Mouse (Mus musculus): ENCODE results near the gene Ctdspl. TPM values are rescaled to one million over a fixed set of nuclear protein-coding genes. Genes with fewer than 3 reads are reported as not detected.

The Ctdspl gene
- polyA plus RNA-seq, 1 experiment from 2014 or later = 7.5 TPM

DNA sequence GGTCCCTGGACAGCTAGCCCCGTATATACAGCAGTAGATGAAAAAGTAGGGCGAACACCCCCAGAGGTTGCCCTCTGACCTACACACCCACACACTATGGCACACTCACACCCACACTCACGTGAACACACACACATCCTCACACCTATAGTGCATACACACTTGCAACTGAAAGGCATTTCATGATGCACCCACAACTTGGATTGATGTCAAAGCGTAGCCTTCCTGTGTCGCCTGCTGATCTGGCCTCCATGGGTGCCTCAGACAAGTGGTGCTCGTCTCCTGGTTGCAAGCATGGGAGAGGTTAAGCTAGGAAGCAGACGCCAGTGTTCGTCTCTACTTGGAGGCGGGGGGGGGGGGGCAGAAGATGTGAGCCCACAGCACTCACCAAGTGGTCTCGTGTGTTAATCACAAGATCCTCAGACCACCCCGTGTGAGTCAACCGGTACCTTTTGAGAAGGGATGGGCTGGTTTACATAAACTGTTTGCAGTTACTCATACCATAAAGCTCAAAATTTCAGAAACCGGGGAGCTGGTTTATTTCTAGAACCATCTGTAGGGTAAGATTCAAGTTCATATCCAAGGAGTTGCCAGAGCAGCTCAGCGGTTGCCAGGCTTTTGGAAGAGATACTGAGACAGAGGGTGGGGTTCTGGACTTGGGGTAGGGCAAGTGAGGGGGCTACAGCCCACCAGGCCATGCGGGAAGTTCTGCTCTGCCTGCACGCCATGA, 27.4 kb downstream of the Ctdspl start:
- 92% methylated on average over 16 of the region's 16 CpGs for WGBS
- H3K4me3 ChIP-seq = no peak overlapping the region
- no peaks in the 10 kb centered on the region for H3K9me3 ChIP-seq
- ATAC-seq (replicated peaks) = no peak
- H3K4me2 ChIP-seq = no peak overlapping the region
- H3K36me3 ChIP-seq (replicated peaks) = no peaks in the 10 kb centered on the region
- no peaks in the 10 kb centered on the region for H3K4me1 ChIP-seq
- no peak overlapping the region for H3K27ac ChIP-seq
- H3K9ac ChIP-seq = no peak overlapping the region
- H3K27me3 ChIP-seq (replicated peaks) = no peaks in the 10 kb centered on the region

DNA sequence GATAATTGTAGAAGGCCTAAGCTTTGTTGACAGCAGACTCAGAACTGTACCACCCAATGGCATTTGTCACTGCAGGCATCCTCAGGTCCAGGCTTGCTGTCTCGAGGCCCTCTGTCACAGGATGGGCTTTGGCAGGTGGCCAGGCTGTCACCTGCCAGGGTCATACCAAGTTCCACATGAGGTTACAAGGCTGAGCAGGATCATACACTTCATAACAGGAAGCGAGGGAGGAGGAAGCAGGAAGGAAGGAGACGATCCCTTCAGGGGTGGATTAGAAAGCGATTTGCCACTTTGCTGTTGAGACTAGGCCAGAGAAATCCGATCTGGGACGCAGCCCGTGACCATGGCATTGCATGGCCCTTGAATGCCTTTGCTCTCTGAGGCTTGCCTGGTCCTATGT, 32.5 kb downstream of the Ctdspl start:
- Histone ChIP-seq H3K4me1 (no peaks in the 10 kb centered on the region), H3K27me3 (replicated peaks) (no peaks in the 10 kb centered on the region), H3K36me3 (replicated peaks) (no peaks in the 10 kb centered on the region), H3K27ac (no peak overlapping the region), H3K9me3 (no peaks in the 10 kb centered on the region), H3K4me2 (no peak overlapping the region), H3K9ac (no peak overlapping the region), H3K4me3 (no peak overlapping the region)
- 82% methylated on average over 7 of the region's 7 CpGs for WGBS
- ATAC-seq (replicated peaks) = no peak

GRCm38 (mm10) chr9:118960415-118961091, 34.3 kb downstream of the Ctdspl start:
- ATAC-seq (replicated peaks) = no peak
- Histone ChIP-seq H3K4me3 (no peak overlapping the region), H3K27me3 (replicated peaks) (no peaks in the 10 kb centered on the region), H3K9me3 (no peaks in the 10 kb centered on the region), H3K4me1 (0 out of 2 replicates have a peak, but pooled peaks cover 6% of the 10 kb centered on the region), H3K27ac (no peak overlapping the region), H3K9ac (no peak overlapping the region), H3K36me3 (replicated peaks) (no peaks in the 10 kb centered on the region), H3K4me2 (no peak overlapping the region)
- WGBS = 69% methylated on average over 16 of the region's 16 CpGs

- Histone ChIP-seq H3K4me2 (no peak overlapping the region), H3K27me3 (replicated peaks) (no peaks in the 10 kb centered on the region), H3K27ac (no peak overlapping the region), H3K4me1 (0 out of 2 replicates have a peak, but pooled peaks cover 6% of the 10 kb centered on the region), H3K36me3 (replicated peaks) (no peaks in the 10 kb centered on the region), H3K9ac (no peak overlapping the region), H3K9me3 (no peaks in the 10 kb centered on the region), H3K4me3 (no peak overlapping the region)
- ATAC-seq (replicated peaks) = no peak
- WGBS = 85% methylated on average over 9 of the region's 9 CpGs
Measured at GRCm38 (mm10) chr9:118963149-118963548, 36.9 kb downstream of the Ctdspl start.

- Histone ChIP-seq H3K4me2 (no peak overlapping the region), H3K27ac (no peak overlapping the region), H3K4me1 (0 out of 2 replicates have a peak, but pooled peaks cover 6% of the 10 kb centered on the region), H3K36me3 (replicated peaks) (no peaks in the 10 kb centered on the region), H3K9me3 (no peaks in the 10 kb centered on the region), H3K9ac (no peak overlapping the region), H3K27me3 (replicated peaks) (no peaks in the 10 kb centered on the region), H3K4me3 (no peak overlapping the region)
- WGBS = 66% methylated on average over 18 of the region's 18 CpGs
- ATAC-seq (replicated peaks) = 0 out of 2 replicates have a peak, but pooled peaks have one; percentile 17
Measured at GRCm38 (mm10) chr9:118964263-118965034, 38.2 kb downstream of the Ctdspl start.

DNA sequence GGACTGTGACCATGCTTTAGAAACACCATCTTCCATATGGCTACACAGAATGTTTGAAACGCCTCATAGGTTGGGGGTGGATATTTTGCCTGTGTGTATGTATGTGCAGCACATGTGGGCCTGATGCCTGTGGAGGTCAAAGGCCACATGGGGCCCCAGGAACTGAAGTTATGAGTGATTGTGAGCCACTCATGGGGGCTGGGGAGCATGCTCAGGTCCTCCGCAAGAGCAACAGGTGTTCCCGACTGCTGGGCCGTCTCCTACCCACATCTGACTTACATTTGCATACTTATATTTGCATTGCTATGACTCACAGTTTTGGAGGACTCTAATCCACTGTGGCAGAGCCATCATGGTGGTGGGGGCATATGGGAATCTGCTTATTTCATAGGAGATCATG, 43.6 kb downstream of the Ctdspl start:
- Histone ChIP-seq H3K9me3 (no peaks in the 10 kb centered on the region), H3K27ac (no peak overlapping the region), H3K4me3 (no peak overlapping the region), H3K4me1 (peaks cover 9% of the 10 kb centered on the region), H3K27me3 (replicated peaks) (no peaks in the 10 kb centered on the region), H3K36me3 (replicated peaks) (no peaks in the 10 kb centered on the region), H3K9ac (no peak overlapping the region), H3K4me2 (no peak overlapping the region)
- WGBS = 89% methylated on average over 4 of the region's 4 CpGs
- no peak for ATAC-seq (replicated peaks)

DNA sequence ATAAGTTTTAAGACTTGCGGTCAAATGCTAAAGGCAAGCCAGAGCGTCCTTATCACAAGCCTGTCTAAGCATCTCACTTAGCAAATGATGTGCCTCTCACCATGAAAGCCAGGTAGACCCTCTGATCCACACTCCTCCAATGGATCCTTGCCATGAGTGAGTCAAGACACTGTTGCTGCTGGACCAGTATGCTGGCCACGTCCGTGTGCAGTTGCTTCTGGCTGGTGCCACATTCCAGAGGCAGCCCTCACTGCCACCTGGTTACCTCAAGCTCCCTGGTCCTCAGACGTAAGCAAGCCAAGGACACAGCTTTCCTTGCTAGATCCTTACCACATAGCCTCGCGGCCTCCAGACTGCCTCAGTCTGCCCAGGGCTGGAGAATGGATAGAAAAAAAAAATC, 46.8 kb downstream of the Ctdspl start:
- Histone ChIP-seq H3K9me3 (no peaks in the 10 kb centered on the region), H3K27me3 (replicated peaks) (no peaks in the 10 kb centered on the region), H3K4me3 (no peak overlapping the region), H3K4me2 (no peak overlapping the region), H3K27ac (no peak overlapping the region), H3K9ac (no peak overlapping the region), H3K4me1 (peaks cover 25% of the 10 kb centered on the region), H3K36me3 (replicated peaks) (no peaks in the 10 kb centered on the region)
- ATAC-seq (replicated peaks) = no peak
- 77% methylated on average over 7 of the region's 7 CpGs for WGBS

DNA sequence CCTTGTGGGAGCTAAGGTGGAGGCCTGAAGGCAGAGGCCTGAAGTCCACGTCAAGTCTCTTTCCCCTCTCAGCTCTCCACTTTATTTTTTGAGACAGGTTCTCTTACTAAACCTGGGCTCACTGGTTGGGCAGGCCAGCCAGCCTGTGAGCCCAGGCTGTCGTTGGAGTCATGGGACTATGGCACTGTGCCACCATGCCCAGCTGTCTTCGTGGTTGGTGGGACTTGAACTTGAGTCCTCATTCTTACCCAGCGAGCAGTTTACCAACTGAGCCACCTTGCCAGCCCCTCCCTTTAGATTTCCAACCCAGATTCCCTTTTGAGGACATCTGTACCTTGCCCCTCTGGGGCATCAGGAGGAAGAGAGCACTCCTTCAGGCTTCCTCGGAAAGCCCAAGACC, 47.3 kb downstream of the Ctdspl start:
- Histone ChIP-seq H3K27me3 (replicated peaks) (no peaks in the 10 kb centered on the region), H3K36me3 (replicated peaks) (no peaks in the 10 kb centered on the region), H3K9me3 (no peaks in the 10 kb centered on the region), H3K9ac (no peak overlapping the region), H3K4me2 (no peak overlapping the region), H3K4me3 (no peak overlapping the region), H3K27ac (no peak overlapping the region), H3K4me1 (peaks cover 26% of the 10 kb centered on the region)
- no peak for ATAC-seq (replicated peaks)
- 78% methylated on average over 5 of the region's 5 CpGs for WGBS

GRCm38 (mm10) chr9:118974148-118974547, 47.9 kb downstream of the Ctdspl start:
- H3K4me1 ChIP-seq = peaks cover 26% of the 10 kb centered on the region
- H3K27me3 ChIP-seq (replicated peaks) = no peaks in the 10 kb centered on the region
- ATAC-seq (replicated peaks) = no peak
- no peak overlapping the region for H3K4me3 ChIP-seq
- H3K4me2 ChIP-seq = no peak overlapping the region
- H3K36me3 ChIP-seq (replicated peaks) = no peaks in the 10 kb centered on the region
- WGBS = 27% methylated on average over 5 of the region's 5 CpGs
- H3K9ac ChIP-seq = no peak overlapping the region
- no peaks in the 10 kb centered on the region for H3K9me3 ChIP-seq
- no peak overlapping the region for H3K27ac ChIP-seq

- H3K4me1 ChIP-seq = peaks cover 29% of the 10 kb centered on the region
- no peak overlapping the region for H3K9ac ChIP-seq
- H3K27me3 ChIP-seq (replicated peaks) = no peaks in the 10 kb centered on the region
- 63% methylated on average over 11 of the region's 11 CpGs for WGBS
- H3K9me3 ChIP-seq = no peaks in the 10 kb centered on the region
- no peak overlapping the region for H3K27ac ChIP-seq
- H3K4me2 ChIP-seq = no peak overlapping the region
- H3K4me3 ChIP-seq = no peak overlapping the region
- H3K36me3 ChIP-seq (replicated peaks) = no peaks in the 10 kb centered on the region
- no peak for ATAC-seq (replicated peaks)
Measured at GRCm38 (mm10) chr9:118975211-118975671, 49.0 kb downstream of the Ctdspl start.

DNA sequence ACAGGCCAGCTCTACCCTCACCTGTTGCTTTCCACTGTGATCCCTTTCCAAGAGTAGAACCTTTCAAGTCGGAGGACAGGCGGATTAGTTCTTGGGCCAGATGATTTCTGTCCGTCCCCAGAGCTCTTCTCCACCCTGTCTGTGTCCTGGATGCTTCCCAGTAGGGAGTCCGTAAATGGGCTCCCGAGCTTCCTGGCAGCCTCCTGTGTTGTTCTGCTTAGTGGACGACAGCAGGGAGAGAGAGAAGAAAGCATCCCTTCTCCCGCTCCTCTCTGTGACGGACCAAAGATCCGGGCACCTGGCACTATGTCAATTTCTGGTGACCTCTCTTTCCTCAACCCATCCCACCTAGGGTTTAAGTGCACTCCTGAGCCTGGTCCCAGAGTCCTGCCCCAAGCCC, 49.5 kb downstream of the Ctdspl start:
- no peak overlapping the region for H3K27ac ChIP-seq
- no peak overlapping the region for H3K4me2 ChIP-seq
- H3K27me3 ChIP-seq (replicated peaks) = no peaks in the 10 kb centered on the region
- no peak for ATAC-seq (replicated peaks)
- H3K4me3 ChIP-seq = no peak overlapping the region
- no peaks in the 10 kb centered on the region for H3K36me3 ChIP-seq (replicated peaks)
- H3K9ac ChIP-seq = no peak overlapping the region
- 52% methylated on average over 9 of the region's 9 CpGs for WGBS
- peaks cover 34% of the 10 kb centered on the region for H3K4me1 ChIP-seq
- no peaks in the 10 kb centered on the region for H3K9me3 ChIP-seq

GRCm38 (mm10) chr9:118976561-118976960, 50.3 kb downstream of the Ctdspl start:
- H3K27ac ChIP-seq = no peak overlapping the region
- peaks cover 36% of the 10 kb centered on the region for H3K4me1 ChIP-seq
- H3K9me3 ChIP-seq = no peaks in the 10 kb centered on the region
- WGBS = 91% methylated on average over 7 of the region's 7 CpGs
- no peaks in the 10 kb centered on the region for H3K36me3 ChIP-seq (replicated peaks)
- no peak for ATAC-seq (replicated peaks)
- H3K4me2 ChIP-seq = no peak overlapping the region
- no peak overlapping the region for H3K9ac ChIP-seq
- H3K4me3 ChIP-seq = no peak overlapping the region
- H3K27me3 ChIP-seq (replicated peaks) = no peaks in the 10 kb centered on the region

All from midbrain, embryonic 15.5 days (tissue).